Mouse (Mus musculus) gastrocnemius, postnatal 25 days (tissue): ENCODE results near the gene Atp8a1. TPM values are rescaled to one million over a fixed set of nuclear protein-coding genes. Genes with fewer than 3 reads are reported as not detected.

Source experiments
- DNase-seq: peaks from one replicate; pipeline ENCODE4 v3.0.0; 2022
- long read RNA-seq, 2 experiments: library from polyadenylated mRNA; stranded (forward); transcript quantifications; one replicate each; pipeline ENCODE4 v2.0.0; 2021
- total RNA-seq, 2 experiments: library from RNA; stranded (reverse); gene quantifications; 1 replicate in 1 of 2; 2 replicates in 1 of 2; pipeline ENCODE4 v1.2.3; 2021

Atp8a1 gene
- total RNA-seq: 10 to 100 TPM; 39.3 to 44.9 TPM
- long read RNA-seq, experiment 1, full-length matches to known transcripts: 8 of 16 reads
- long read RNA-seq, experiment 1, partial matches to known transcripts: 1 of 16 reads
- long read RNA-seq, experiment 1, other reads (novel, unspliced or antisense): 7 of 16 reads
- long read RNA-seq, experiment 2, full-length matches to known transcripts: 5 of 14 reads
- long read RNA-seq, experiment 2, partial matches to known transcripts: 3 of 14 reads
- long read RNA-seq, experiment 2, other reads (novel, unspliced or antisense): 6 of 14 reads

GRCm38 (mm10) chr5:67847253-67848165, at the start of gene Atp8a1:
Atp8a1 (minus strand) TSS chr5:67847434.
- peak; percentile 99 for DNase-seq

- no peak for DNase-seq
These were observed 37.4 kb upstream of the Atp8a1 start for GRCm38 (mm10) chr5:67884422-67885210.

GRCm38 (mm10) chr5:67883564-67884171, 36.4 kb upstream of the Atp8a1 start:
- DNase-seq: peak; percentile 37

GRCm38 (mm10) chr5:67871414-67871813, 24.2 kb upstream of the Atp8a1 start:
- no peak for DNase-seq

- no peak for DNase-seq
These were observed 19.0 kb upstream of the Atp8a1 start for GRCm38 (mm10) chr5:67866221-67866620.

GRCm38 (mm10) chr5:67865670-67866069, 18.4 kb upstream of the Atp8a1 start:
- DNase-seq: no peak

- DNase-seq: no peak
These were observed 17.4 kb upstream of the Atp8a1 start for GRCm38 (mm10) chr5:67864508-67865060.

- DNase-seq: no peak
These were observed 16.7 kb upstream of the Atp8a1 start for GRCm38 (mm10) chr5:67863950-67864391.

GRCm38 (mm10) chr5:67854963-67855606, 7.9 kb upstream of the Atp8a1 start:
- no peak for DNase-seq

- no peak for DNase-seq
These were observed 5.6 kb upstream of the Atp8a1 start for GRCm38 (mm10) chr5:67852860-67853259.

GRCm38 (mm10) chr5:67849411-67849810, 2.2 kb upstream of the Atp8a1 start:
- no peak for DNase-seq

- DNase-seq: no peak
These were observed 1.3 kb upstream of the Atp8a1 start for GRCm38 (mm10) chr5:67848511-67849014.

- peak; percentile 16 for DNase-seq
These were observed 641 bp downstream of the Atp8a1 start for GRCm38 (mm10) chr5:67846361-67847224.

GRCm38 (mm10) chr5:67845190-67845691, 2.0 kb downstream of the Atp8a1 start:
- DNase-seq: no peak

GRCm38 (mm10) chr5:67844070-67844469, 3.2 kb downstream of the Atp8a1 start:
- DNase-seq: no peak

- no peak for DNase-seq
These were observed 4.9 kb downstream of the Atp8a1 start for GRCm38 (mm10) chr5:67842306-67842705.

- DNase-seq: no peak
These were observed 13.4 kb downstream of the Atp8a1 start for GRCm38 (mm10) chr5:67833841-67834240.

- DNase-seq: no peak
These were observed 15.7 kb downstream of the Atp8a1 start for GRCm38 (mm10) chr5:67831293-67832147.

GRCm38 (mm10) chr5:67828356-67828755, 18.9 kb downstream of the Atp8a1 start:
- no peak for DNase-seq
